Mouse (Mus musculus): ENCODE data around the gene Iffo1. TPM values are rescaled to one million over a fixed set of nuclear protein-coding genes. Genes with fewer than 3 reads are reported as not detected.
A peak's percentile ranks its signal among the peaks of the same experiment; 100 is the strongest.

The Iffo1 gene
- total RNA-seq, 2 experiments from 2014 or later: 7.8 to 9.4 TPM

GRCm38 (mm10) chr6:125110927-125111326 is 34.1 kb upstream of the Iffo1 start:
- Histone ChIP-seq H3K27ac (no peak overlapping the region), H3K4me3 (no peak overlapping the region)
- intact Hi-C loops (cut with DNase I): no loop called here
- TF ChIP-seq CTCF (IDR thresholded peaks at IDR 0.05): peak; percentile 48
- peak; percentile 41 for DNase-seq

GRCm38 (mm10) chr6:125112553-125112952 is 32.5 kb upstream of the Iffo1 start:
- intact Hi-C loops (cut with DNase I): no loop called here
- no peak for DNase-seq
- TF ChIP-seq CTCF (IDR thresholded peaks at IDR 0.05): no peak

DNA sequence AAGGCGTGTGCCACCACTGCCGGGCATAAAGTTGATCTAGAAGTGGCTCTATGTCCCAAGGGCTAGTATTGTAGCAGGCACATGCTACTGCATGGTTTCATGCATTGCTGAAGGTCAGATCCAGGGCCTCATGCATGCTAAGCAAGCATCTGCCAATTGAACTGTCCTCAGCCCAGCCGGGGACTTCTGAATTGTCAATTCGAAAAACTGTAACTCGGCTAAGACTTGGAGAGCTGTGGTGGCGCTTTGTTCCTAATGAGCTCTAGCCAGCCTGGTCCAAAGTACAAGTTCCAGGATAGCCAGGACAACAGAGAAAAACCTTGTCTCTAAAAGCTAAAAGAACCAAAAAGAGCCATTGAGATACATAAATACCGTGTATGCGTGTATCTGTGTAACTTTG is 25.7 kb upstream of the Iffo1 start:
- no peak for DNase-seq
- no peak for TF ChIP-seq CTCF (IDR thresholded peaks at IDR 0.05)
- Histone ChIP-seq H3K4me3 (no peak overlapping the region), H3K27ac (no peak overlapping the region)
- intact Hi-C loops (cut with DNase I): no loop called here

More at GRCm38 (mm10) chr6:125112553-125112952, 32.5 kb upstream of the Iffo1 start:
- no peak overlapping the region for H3K27ac ChIP-seq
- no peak overlapping the region for H3K4me3 ChIP-seq

DNA sequence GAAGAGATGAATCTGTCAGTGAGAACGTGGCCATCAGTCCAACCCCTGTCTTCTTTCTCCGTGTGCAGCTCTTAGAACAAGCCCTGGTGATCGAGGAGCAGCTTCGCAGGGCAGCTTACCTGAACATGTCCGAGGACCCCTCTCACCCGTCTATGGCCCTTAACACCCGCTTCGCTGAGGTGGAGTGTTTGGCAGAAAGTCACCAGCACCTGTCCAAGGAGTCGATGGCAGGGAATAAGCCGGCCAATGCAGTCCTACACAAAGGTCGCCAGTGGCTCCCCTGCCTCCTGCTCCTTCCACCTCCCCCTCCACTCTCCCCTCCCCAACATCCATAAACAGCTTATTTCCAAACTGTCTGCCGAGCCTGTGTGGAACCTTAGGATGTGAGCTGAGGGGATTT is 16.3 kb upstream of the Iffo1 start:
- DNase-seq: no peak
- intact Hi-C loops (cut with DNase I): no loop called here
- H3K4me3 ChIP-seq: no peak overlapping the region
- H3K27ac ChIP-seq: no peak overlapping the region
- TF ChIP-seq CTCF (IDR thresholded peaks at IDR 0.05): no peak

GRCm38 (mm10) chr6:125129710-125130402 is 15.2 kb upstream of the Iffo1 start:
- Histone ChIP-seq H3K27ac (no peak overlapping the region), H3K4me3 (no peak overlapping the region)
- intact Hi-C loops (cut with DNase I): loop anchor here (5.0 to 10.0 kb wide), 2 partner anchors 33 to 145 kb away; partner anchors contain the start of gene Chd4
- DNase-seq: no peak
- TF ChIP-seq CTCF (IDR thresholded peaks at IDR 0.05): no peak

- H3K4me3 ChIP-seq: peak within 1 kb of the TSS; percentile 89
- intact Hi-C loops (cut with DNase I): loop anchor here (5.0 to 10.0 kb wide), 2 partner anchors 34 to 143 kb away; partner anchors contain the start of gene Chd4
- TF ChIP-seq CTCF (IDR thresholded peaks at IDR 0.05): no peak
- peak; percentile 92 for DNase-seq
- H3K27ac ChIP-seq: peak within 1 kb of the TSS; percentile 94
These were observed 13.5 kb upstream of the Iffo1 start, which contains the start of gene Nop2 for GRCm38 (mm10) chr6:125131302-125132156. TSS of gene Nop2 (plus strand) at chr6:125131909.

- peak overlapping the region; percentile 89 for H3K4me3 ChIP-seq
- peak overlapping the region; percentile 94 for H3K27ac ChIP-seq
- DNase-seq: no peak
- TF ChIP-seq CTCF (IDR thresholded peaks at IDR 0.05): no peak
- intact Hi-C loops (cut with DNase I): loop anchor here (5.0 to 10.0 kb wide), 2 partner anchors 35 to 142 kb away; partner anchors contain the start of gene Chd4
These were observed 12.6 kb upstream of the Iffo1 start for GRCm38 (mm10) chr6:125132470-125132869.

DNA sequence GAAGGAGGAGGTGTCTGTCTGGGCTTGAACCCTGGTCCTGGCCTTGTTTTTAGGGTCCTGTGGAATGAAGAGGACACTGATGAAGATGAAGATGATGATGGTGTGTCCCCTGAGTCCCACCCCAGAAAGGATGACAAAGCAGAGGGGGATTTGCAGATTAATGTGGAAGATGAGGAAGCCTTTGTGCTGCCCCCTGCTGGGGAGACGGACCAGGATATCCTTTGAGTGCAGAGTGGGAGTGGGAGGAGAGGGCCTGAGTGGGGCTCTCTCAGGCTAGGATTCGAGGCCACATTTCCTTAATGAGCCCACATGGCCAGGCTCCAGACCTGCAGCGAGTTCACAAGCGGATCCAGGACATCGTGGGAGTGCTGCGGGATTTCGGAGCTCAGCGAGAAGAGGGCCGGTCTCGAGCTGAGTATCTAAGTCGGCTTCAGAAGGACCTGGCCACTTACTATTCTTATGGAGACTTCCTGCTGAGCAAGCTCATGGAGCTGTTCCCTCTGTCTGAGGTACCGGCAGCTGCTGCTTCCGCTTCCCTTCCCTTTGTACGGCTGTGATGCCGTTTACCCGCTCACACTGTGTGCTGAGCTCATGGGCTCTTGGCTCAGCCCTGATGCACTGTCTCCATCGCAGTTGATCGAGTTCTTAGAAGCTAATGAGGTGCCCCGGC is 7.9 kb upstream of the Iffo1 start:
- no peak overlapping the region for H3K4me3 ChIP-seq
- peak overlapping the region; percentile 24 for H3K27ac ChIP-seq
- DNase-seq: peak; percentile 50
- peak; percentile 69 for TF ChIP-seq CTCF (IDR thresholded peaks at IDR 0.05)
- intact Hi-C loops (cut with DNase I): loop anchor here (10.0 kb wide), 1 partner anchor 138 kb away; no protein-coding TSS in a partner anchor

GRCm38 (mm10) chr6:125139747-125140146 is 5.3 kb upstream of the Iffo1 start:
- intact Hi-C loops (cut with DNase I): loop anchor here (10.0 kb wide), 1 partner anchor 135 kb away; no protein-coding TSS in a partner anchor
- TF ChIP-seq CTCF (IDR thresholded peaks at IDR 0.05): no peak
- Histone ChIP-seq H3K4me3 (no peak overlapping the region), H3K27ac (no peak overlapping the region)
- peak; percentile 15 for DNase-seq

DNA sequence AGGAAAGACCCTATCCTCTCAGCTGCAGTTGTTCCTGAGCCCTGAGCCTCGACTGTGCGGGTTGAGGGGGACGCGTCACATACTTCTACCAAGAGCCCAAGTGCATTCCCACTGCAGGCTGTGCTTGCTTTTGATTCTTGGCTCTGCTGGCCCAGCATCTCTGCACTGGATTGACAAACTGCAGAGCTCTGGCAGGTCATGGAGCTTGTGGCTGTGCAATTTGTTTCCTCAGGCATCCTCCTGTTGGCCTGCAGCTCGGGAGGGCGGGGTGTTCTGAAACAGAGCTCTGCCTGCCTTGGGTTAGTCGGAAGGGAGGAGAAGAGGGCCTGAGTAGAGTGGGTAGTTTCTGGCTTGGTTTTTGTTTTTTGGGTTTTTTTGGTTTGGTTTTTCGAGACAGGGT is 2.6 kb upstream of the Iffo1 start:
- intact Hi-C loops (cut with DNase I): no loop called here

GRCm38 (mm10) chr6:125143128-125143527 is 1.9 kb upstream of the Iffo1 start:
- no peak for TF ChIP-seq CTCF (IDR thresholded peaks at IDR 0.05)
- intact Hi-C loops (cut with DNase I): no loop called here
- H3K4me3 ChIP-seq: no peak overlapping the region
- H3K27ac ChIP-seq: no peak overlapping the region
- no peak for DNase-seq

More for the DNA sequence above, 2.6 kb upstream of the Iffo1 start:
- DNase-seq: peak; percentile 12
- TF ChIP-seq CTCF (IDR thresholded peaks at IDR 0.05): no peak
- no peak overlapping the region for H3K4me3 ChIP-seq
- H3K27ac ChIP-seq: no peak overlapping the region

DNA sequence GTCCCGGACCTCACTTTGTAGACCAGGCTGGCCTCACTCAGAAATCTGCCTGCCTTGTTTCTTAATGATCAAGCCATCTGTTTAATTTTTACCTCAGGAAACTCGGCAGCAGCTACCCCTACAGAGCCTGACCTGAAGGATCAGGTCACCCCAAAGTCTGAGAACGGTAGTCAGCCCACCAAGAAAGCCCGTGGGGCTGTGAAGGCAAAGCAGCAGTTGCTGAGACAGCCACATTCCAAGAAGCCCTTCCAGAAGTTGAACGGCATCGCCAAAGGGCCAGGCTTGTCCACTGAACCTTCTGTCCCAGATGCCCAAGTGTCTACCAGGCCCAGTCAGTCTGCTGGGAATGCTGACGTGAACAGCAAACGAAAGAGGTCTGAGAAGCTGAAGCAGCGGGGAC is 1.1 kb upstream of the Iffo1 start:
- TF ChIP-seq CTCF (IDR thresholded peaks at IDR 0.05): no peak
- Histone ChIP-seq H3K27ac (no peak overlapping the region; the same call in 1 of the 2 replicates), H3K4me3 (no peak overlapping the region)
- no peak for DNase-seq
- intact Hi-C loops (cut with DNase I): no loop called here
